Mouse (Mus musculus): Measurements from ENCODE around the gene Sprr4.
"Not testable (repeated sequence)": the region's sequence is repeated elsewhere in the genome, so short reads cannot be mapped to it uniquely, and the experiment has no call there.

Sprr4 gene

GRCm38 (mm10) chr3:92500393-92500792 lies at the start of gene Sprr4:
Gene Sprr4, minus strand, starts transcription at chr3:92500493.
- no peak for DNase-seq (ENCODE audit: extremely low read depth, low read depth)

GRCm38 (mm10) chr3:92534411-92534810 lies 34.1 kb upstream of the Sprr4 start, which contains the start of gene 2310046K23Rik:
Gene 2310046K23Rik, minus strand, starts transcription at chr3:92534511.
- no peak for DNase-seq (ENCODE audit: extremely low read depth, low read depth)

- no peak for DNase-seq (ENCODE audit: extremely low read depth, low read depth)
Observed at GRCm38 (mm10) chr3:92512325-92512724, 12.0 kb upstream of the Sprr4 start.

- DNase-seq (ENCODE audit: extremely low read depth, low read depth) = no peak
Observed at GRCm38 (mm10) chr3:92510786-92511185, 10.5 kb upstream of the Sprr4 start.

GRCm38 (mm10) chr3:92508185-92508584 lies 7.9 kb upstream of the Sprr4 start:
- no peak for DNase-seq (ENCODE audit: extremely low read depth, low read depth)

GRCm38 (mm10) chr3:92503528-92503927 lies 3.2 kb upstream of the Sprr4 start:
- DNase-seq (ENCODE audit: extremely low read depth, low read depth) = no peak

GRCm38 (mm10) chr3:92490262-92490661 lies 10.0 kb downstream of the Sprr4 start:
- DNase-seq (ENCODE audit: extremely low read depth, low read depth) = not testable (repeated sequence)

GRCm38 (mm10) chr3:92486307-92486706 lies 14.0 kb downstream of the Sprr4 start:
- DNase-seq (ENCODE audit: extremely low read depth, low read depth) = no peak

GRCm38 (mm10) chr3:92485863-92486262 lies 14.4 kb downstream of the Sprr4 start, which contains the start of gene Sprr1a:
Gene Sprr1a, minus strand, starts transcription at chr3:92485895.
- DNase-seq (ENCODE audit: extremely low read depth, low read depth) = no peak

GRCm38 (mm10) chr3:92481249-92481648 lies 19.0 kb downstream of the Sprr4 start:
- not testable (repeated sequence) for DNase-seq (ENCODE audit: extremely low read depth, low read depth)

- no peak for DNase-seq (ENCODE audit: extremely low read depth, low read depth)
Observed at GRCm38 (mm10) chr3:92470111-92470510, 30.2 kb downstream of the Sprr4 start.

- no peak for DNase-seq (ENCODE audit: extremely low read depth, low read depth)
Observed at GRCm38 (mm10) chr3:92467424-92467823, 32.9 kb downstream of the Sprr4 start.

- DNase-seq (ENCODE audit: extremely low read depth, low read depth) = no peak
Observed at GRCm38 (mm10) chr3:92466576-92466975, 33.7 kb downstream of the Sprr4 start.

GRCm38 (mm10) chr3:92458620-92459019 lies 41.7 kb downstream of the Sprr4 start, which contains the start of gene Sprr3:
Gene Sprr3, minus strand, starts transcription at chr3:92458720.
- no peak for DNase-seq (ENCODE audit: extremely low read depth, low read depth)

GRCm38 (mm10) chr3:92455151-92455550 lies 45.1 kb downstream of the Sprr4 start:
- DNase-seq (ENCODE audit: extremely low read depth, low read depth) = no peak
